Mouse (Mus musculus) retina, embryonic 14.5 days (tissue): Measurements from ENCODE around the gene Serpina12.

ENCODE experiments used
- DNase-seq: peaks from one replicate; pipeline ENCODE4 v3.0.0-alpha.2; 2015; ENCODE audit warnings: low spot score

Gene Serpina12

DNA sequence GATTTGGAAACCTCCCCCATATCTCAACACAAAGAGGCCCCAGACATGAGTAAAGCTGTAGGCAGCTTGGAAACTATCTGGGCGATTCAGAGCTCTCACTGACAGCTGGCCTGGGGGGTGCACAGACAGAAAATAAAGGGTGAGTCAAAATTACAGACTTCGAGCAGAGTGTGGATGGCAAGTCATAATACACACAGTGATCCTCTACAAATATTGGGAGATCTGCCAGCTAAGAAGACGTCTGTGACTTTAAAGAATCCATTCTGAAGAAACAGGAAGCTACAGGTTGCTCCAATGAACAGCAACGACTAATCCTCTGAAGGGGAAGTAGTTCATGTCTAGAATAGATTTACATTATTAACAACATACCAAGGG lies 41.0 kb downstream of the Serpina12 start:
- no peak for DNase-seq

DNA sequence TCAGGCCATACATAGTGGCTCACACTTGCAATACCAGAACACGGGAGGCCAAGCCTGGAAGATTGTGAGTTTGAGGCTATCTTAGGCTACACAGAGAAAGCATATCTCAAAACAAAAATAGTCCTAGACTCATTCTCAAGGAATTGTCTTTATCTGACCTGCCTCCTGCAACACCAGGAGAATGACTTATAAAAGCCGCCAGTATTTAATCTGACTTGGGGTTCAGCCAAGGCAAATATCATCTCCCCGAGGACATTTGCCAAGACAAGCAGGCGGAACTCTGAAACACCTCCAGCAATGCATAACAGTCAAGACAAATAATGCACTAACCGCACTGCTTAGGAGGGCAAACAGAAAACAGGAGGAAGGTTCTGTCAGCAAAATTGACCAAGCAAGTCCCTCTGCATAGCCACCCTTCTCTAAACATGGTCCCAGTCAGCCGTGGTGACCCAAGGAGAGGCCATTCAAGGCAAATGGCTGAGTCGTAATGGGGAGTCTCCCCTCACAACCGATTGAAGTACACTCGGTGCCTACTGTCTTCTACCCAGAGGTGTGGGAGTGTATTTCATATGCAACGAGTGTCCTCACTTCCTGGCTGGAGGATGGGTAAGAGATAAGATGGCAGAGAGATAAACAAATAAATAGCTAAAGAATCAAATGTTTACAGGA lies 41.5 kb downstream of the Serpina12 start:
- no peak for DNase-seq

DNA sequence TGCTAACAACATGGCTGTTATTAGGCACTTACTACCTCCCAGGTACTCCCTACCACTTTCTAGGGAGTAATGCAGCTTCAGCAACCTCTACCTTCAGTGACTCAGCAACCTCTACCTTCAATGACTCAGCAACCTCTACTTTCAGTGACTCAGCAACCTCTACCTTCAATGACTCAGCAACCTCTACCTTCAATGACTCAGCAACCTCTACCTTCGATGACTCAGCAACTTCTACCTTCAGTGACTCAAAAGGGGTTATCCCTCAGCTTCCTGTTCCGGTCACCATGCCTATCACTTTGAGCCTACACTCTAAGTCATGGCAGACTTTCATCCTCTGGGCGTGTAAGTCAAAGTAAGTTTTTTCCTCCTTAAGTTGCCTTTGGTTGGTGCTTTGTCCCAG lies 43.6 kb downstream of the Serpina12 start:
- no peak for DNase-seq

DNA sequence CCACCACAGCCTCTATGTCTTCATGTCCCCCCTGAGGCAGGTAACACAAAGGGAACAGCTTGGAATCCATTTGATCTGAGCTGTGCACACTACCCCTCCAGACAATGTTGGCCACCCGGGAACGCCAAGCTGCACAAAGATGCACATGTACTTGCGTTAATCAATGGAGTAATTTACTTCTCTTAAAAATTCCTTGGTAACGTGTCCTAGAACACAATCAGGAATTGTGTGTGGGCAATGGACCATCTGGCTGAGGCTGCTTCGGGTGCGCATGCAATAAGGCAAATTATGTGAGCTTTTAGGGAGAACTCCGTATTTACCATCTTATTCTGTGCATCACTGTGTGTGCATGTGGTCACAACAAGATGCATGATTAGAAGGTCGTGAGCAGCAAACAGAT lies 44.6 kb downstream of the Serpina12 start:
- no peak for DNase-seq

DNA sequence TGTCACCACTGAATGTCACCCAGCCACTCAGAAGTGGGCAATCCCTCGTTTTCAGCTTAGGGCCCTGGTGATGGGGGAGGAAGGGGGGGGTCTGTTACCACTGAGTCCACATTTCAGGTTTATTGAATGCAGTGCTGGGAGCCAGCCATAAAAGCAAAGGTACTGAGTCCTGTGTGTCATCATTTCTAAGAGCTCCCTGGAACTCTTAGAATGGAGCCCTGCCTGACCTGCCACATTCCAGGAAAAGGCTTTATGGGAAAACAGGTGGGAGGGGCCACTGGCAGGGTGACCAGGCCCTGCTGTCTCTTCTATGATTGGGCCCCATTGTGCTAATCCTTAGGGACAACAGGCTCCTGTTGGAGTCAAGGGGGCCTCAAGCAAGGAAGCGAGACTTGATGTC lies 47.7 kb downstream of the Serpina12 start:
- no peak for DNase-seq

DNA sequence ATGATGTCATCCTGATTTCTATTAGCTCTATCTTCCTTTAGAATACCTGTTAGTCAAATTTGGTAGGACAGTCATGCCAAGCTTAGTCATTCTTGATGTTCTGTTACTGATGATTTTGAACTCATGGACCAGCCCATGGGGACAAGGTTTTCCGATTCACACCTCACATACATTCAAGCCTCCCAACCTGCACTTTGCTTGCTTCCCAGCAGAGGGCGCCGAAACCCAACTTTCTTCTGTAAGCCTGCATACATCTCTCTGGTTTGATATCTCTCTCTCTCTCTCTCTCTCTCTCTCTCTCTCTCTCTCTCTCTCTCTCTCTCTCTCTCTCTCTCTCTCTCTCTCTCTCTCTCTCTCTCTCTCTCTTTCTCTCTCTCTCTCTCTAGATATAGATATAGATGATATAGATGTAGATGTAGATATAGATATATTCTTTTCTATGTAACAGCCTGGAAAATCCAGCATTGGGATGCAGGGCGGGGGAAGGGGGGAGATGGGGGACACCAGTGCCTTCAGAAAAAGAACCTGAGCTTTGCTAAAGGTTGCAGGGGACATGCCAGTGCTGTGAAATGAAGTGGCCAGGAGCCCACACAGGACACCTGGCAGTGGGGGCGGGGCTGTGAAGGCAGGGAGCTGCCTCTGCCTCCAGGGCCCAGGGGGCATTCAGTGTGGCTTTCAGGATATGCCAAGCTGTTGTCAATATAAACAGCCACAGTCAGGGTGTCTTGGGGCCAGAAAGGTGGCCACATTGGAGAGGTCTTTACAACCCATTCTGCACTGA lies 48.8 kb downstream of the Serpina12 start:
- peak; percentile 80 for DNase-seq

DNA sequence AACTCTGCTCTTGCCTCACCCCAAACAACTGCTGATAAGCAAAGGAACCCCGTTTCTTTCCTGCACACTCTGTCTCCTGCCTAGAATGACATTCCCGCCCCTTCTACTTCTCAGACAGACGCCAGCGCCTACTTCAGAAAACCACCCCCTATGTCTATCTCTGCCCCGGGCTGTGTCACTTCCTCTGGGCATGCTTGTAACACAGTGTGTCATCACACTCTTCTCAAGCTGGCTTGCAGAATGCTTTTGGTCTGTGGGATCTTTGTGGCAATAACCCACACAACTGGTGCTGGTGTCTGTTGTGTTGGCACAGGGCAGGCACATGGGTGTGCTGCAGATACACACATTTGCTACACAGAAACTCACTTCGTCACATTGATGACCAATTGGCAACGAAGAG lies 51.3 kb downstream of the Serpina12 start:
- DNase-seq: no peak

DNA sequence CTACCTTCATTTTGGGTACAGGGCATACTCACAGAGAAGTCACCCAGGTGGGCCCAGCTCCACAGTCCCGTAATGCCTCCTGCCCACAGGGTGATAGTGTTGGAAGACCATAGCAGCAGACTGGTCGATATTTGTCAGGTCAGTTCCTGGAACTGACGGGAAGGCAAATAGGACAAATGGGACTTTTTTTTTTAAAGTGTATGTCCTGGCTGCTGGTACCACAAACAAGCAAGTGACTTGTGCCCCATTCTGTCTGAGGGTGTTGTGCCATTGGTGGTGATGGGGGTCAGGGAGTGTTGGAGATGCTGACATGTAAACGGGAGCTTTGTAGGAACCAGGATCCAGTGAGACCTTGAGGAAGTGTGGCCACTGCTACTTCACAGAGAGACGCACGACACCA lies 54.4 kb downstream of the Serpina12 start, which contains the start of gene Serpina11:
Gene Serpina11 (minus strand): TSS at position 101 of the 400 bp plus-strand sequence.
- no peak for DNase-seq

DNA sequence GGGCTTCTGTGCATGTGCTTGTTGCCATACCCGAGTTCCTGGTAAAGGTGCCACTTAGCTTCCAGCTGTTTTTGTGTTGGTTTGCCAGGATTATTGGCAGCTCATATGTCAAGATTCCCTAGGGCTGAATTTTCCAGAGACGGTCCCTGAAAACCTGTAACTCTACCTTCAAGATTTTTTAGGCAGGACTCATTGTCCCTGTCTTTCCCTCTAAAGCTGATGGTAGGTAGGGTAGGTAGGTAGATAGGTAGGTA lies 54.8 kb downstream of the Serpina12 start:
- no peak for DNase-seq

DNA sequence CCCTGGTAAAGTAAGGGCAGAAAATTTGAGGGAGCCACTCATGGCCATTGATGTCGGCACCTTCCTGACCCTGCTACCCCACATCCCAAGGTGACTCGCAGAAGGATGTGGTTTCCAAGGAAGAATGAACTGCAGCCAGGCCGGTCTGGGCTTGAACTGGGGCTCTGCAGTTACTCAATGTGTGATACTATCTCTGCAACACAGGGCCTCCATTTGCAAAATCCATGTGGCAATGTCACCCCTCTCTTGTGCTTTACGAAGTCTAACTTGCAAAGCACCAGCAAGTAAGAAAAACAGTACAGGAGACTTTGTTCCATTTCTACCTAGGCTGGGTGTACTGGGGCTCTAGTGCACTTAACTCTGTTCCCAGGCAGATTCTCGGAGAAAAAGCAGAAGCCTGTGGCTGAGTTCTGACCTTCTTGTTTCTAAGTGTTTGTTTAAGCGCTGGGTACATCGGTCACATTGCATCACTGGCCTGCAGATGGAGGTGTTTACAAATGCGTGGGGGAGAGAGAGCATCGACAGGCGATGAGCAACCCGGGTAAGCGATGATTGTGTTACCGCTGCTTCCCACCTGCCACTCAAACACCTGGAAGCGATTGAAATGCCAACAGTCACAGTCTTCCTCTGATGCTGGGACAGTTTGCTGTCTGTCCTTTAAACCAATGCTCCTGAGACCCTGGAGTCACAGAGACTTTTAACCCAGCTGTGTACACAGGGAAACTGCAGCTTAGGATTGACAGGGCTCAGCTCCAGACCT lies 55.3 kb downstream of the Serpina12 start:
- DNase-seq: no peak

DNA sequence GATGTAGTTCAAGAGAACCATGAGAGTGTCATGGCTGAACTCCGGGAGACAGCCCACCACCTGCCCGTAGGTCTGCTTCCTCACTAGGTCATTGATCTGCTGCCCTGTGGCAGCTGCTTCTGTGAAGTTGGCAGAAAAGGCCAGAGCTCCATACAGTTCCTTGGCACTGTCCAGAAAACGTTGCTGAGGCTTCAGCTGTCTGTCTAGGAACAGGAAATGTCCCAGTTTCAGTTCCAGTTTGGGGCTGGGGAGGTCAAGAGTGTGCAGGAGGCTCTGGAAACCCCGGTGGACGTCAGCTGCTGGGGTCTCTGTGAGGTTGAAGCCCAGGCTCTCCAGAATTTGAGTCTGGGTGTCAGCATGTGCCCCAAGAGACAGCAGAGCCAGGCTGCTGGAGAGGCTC lies 58.4 kb downstream of the Serpina12 start:
- no peak for DNase-seq

DNA sequence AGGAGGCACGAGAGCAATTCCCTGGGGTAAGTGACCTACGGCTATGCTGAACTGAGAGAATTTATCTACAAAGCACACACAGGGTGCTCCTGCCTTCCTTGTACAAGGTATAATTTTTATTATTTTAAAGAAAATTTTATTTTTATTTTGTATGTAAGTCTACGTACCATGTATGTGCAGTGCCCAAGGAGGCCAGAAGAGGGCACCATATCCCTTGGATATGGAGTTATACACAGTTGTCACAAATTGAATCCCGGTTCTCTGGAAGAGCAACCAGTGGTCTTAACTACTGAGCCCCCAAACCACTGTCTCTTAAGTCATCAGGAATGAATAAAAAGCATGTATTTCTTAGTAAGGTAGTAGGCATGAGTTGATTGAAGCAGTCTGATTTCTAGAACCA lies 59.3 kb downstream of the Serpina12 start:
- DNase-seq: peak; percentile 49

DNA sequence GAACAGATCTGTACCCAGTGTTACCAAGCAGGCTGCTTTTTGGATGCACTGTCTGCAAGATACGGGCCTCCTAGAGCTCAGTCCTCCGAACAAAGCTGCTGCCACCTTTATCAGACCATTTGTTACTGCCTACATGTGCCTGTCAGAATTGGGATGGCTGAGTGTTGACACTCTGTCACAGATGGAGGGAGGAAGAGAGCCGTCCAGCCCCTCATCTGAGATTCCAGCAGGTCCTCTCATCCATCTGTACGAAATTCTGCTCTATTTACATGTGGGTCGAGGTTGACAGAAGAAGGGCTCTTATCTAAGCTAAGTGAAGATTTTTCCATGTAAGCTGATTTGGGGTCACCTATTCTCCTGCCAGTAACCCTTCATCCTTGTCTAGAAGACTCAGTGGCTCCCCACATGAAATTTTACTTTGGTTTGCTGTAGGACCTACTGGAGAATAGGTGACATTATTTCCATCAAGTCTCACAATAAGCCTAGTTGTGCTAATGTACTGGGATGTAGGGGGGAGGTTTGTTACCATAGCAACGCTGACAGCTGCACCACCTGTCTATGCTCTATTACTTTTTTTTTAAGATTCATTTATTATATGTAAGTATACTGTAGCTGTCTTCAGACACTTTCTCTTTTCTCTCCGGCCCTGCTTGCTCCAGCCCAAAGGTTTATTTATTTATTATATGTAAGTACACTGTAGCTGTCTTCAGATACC lies 62.4 kb downstream of the Serpina12 start:
- DNase-seq: no peak
